Comparison of ENCODE assay signal across 20 mouse cellular contexts in the genomic region with DNA sequence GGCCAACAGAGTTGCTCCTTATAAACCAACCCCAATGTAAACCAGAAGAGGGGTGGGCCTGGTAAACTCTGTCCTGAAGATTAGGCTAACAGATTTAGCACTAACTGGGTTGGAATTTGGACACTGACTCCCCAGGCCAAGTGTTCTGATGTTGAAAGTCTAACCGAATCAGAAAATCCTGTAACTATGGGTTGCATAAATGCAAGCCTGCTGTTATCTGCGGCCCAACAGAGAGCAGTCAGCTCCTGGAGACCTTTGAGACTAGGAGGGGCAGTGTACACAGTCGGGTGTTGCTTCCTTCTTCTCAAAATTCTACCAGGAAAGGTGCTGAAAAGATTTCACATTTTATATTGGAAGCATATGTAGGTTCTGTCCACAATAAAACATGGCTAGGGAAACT. TPM values are rescaled to one million over a fixed set of nuclear protein-coding genes. Genes with fewer than 3 reads are reported as not detected.
DNase-seq lines count a peak whose midpoint lies in the region; ATAC-seq lines count a peak whose summit lies in the region.
"Had no signal": no experiment of that assay in that cellular context is flagged by ENCODE, and none has a peak within 500 bp of the region (broad histone marks: within the 10 kb centered on the region; RNA-seq: fewer than 3 reads in every experiment).

No protein-coding gene starts in this region.

- DNase-seq in lung, postnatal 4 days, result no peak
- no peak for DNase-seq in c-Kit-positive CD71-positive TER-119-positive erythroid progenitor cells, embryonic 14.5 days (ENCODE audit: low spot score)
- DNase-seq in midbrain, embryonic 14.5 days, result no peak
- DNase-seq in spleen, postnatal 14 days (ENCODE audit: low spot score in 2 of 2), result no peak
- DNase-seq: adrenal gland, postnatal 10 days; cerebellum, adult 2 months; lung, adult 18-20 months; thymus, postnatal 4 days had no signal

- H3K9me3 ChIP-seq in lung, embryonic 15.5 days, result no peaks in the 10 kb centered on the region
- no peaks in the 10 kb centered on the region for H3K9me3 ChIP-seq in kidney, embryonic 14.5 days (ENCODE audit: control insufficient read depth, low read length)
- no peaks in the 10 kb centered on the region for H3K9me3 ChIP-seq in liver, embryonic 15.5 days (replicated peaks)
- H3K9me3 ChIP-seq in midbrain, embryonic 14.5 days (ENCODE audit: control insufficient read depth, low read length), result no peaks in the 10 kb centered on the region
- H3K9me3 ChIP-seq: embryonic facial prominence, embryonic 12.5 days; G1E; heart, embryonic 15.5 days; hindbrain, embryonic 10.5 days; megakaryocyte, embryonic 14.5 days; neural tube, embryonic 12.5 days had no signal

- H3K4me1 ChIP-seq in lung, embryonic 15.5 days, result peaks cover 15% of the 10 kb centered on the region
- peaks cover 3% of the 10 kb centered on the region; the same call in 1 of the 2 replicates for H3K4me1 ChIP-seq in kidney, embryonic 14.5 days (ENCODE audit: control insufficient read depth, insufficient read depth, low read length)
- no peaks in the 10 kb centered on the region for H3K4me1 ChIP-seq in liver, embryonic 15.5 days (replicated peaks)
- H3K4me1 ChIP-seq in midbrain, embryonic 14.5 days (ENCODE audit: control insufficient read depth, insufficient read depth, low read length), result no peaks in the 10 kb centered on the region
- H3K4me1 ChIP-seq: embryonic facial prominence, embryonic 12.5 days; heart, embryonic 15.5 days; hindbrain, embryonic 10.5 days; neural tube, embryonic 12.5 days had no signal

- H3K27ac ChIP-seq in lung, embryonic 15.5 days, result peak overlapping the region; percentile 20; the same call in 1 of the 2 replicates
- peak overlapping the region; percentile 31 for H3K27ac ChIP-seq in kidney, embryonic 14.5 days (ENCODE audit: low read depth, low read length)
- H3K27ac ChIP-seq in liver, embryonic 15.5 days (replicated peaks), result no peak overlapping the region
- H3K27ac ChIP-seq in midbrain, embryonic 14.5 days (replicated peaks; ENCODE audit: low read depth, low read length), result no peak overlapping the region
- H3K27ac ChIP-seq: embryonic facial prominence, embryonic 12.5 days; heart, embryonic 15.5 days; hindbrain, embryonic 10.5 days; neural tube, embryonic 12.5 days had no signal

- no peak overlapping the region for H3K4me2 ChIP-seq in lung, embryonic 15.5 days
- no peak overlapping the region for H3K4me2 ChIP-seq in kidney, embryonic 14.5 days (replicated peaks; ENCODE audit: low read depth, low read length)
- no peak overlapping the region for H3K4me2 ChIP-seq in liver, embryonic 15.5 days
- no peak overlapping the region for H3K4me2 ChIP-seq in midbrain, embryonic 14.5 days (ENCODE audit: low read length)
- H3K4me2 ChIP-seq: embryonic facial prominence, embryonic 12.5 days; heart, embryonic 15.5 days; neural tube, embryonic 12.5 days had no signal

- no peaks in the 10 kb centered on the region for H3K27me3 ChIP-seq in lung, embryonic 15.5 days
- no peaks in the 10 kb centered on the region for H3K27me3 ChIP-seq in kidney, embryonic 14.5 days (ENCODE audit: control insufficient read depth, insufficient read depth, low read length)
- H3K27me3 ChIP-seq in liver, embryonic 15.5 days, result no peaks in the 10 kb centered on the region
- H3K27me3 ChIP-seq in midbrain, embryonic 14.5 days (ENCODE audit: control insufficient read depth, insufficient read depth, low read length), result no peaks in the 10 kb centered on the region
- H3K27me3 ChIP-seq: embryonic facial prominence, embryonic 12.5 days; heart, embryonic 15.5 days; megakaryocyte, embryonic 14.5 days; neural tube, embryonic 12.5 days had no signal

- H3K36me3 ChIP-seq in lung, embryonic 15.5 days, result no peaks in the 10 kb centered on the region
- no peaks in the 10 kb centered on the region for H3K36me3 ChIP-seq in kidney, embryonic 14.5 days (ENCODE audit: control insufficient read depth, insufficient read depth, low read length)
- no peaks in the 10 kb centered on the region for H3K36me3 ChIP-seq in liver, embryonic 15.5 days (replicated peaks)
- no peaks in the 10 kb centered on the region for H3K36me3 ChIP-seq in midbrain, embryonic 14.5 days (ENCODE audit: control insufficient read depth, insufficient read depth, low read length)
- H3K36me3 ChIP-seq: embryonic facial prominence, embryonic 12.5 days; G1E; heart, embryonic 15.5 days; hindbrain, embryonic 10.5 days; neural tube, embryonic 12.5 days had no signal

- WGBS in lung, embryonic 15.5 days, result 57% methylated on average over 3 of the region's 3 CpGs
- WGBS in kidney, embryonic 14.5 days, result 86% methylated on average over 3 of the region's 3 CpGs
- 42% methylated on average over 3 of the region's 3 CpGs for WGBS in liver, embryonic 15.5 days (ENCODE audit: insufficient replicate concordance)
- WGBS in midbrain, embryonic 14.5 days, result 87% methylated on average over 3 of the region's 3 CpGs

- no peak overlapping the region for H3K4me3 ChIP-seq in lung, embryonic 15.5 days
- H3K4me3 ChIP-seq in kidney, embryonic 14.5 days (ENCODE audit: low read length), result no peak overlapping the region
- no peak overlapping the region for H3K4me3 ChIP-seq in liver, embryonic 15.5 days (replicated peaks)
- no peak overlapping the region for H3K4me3 ChIP-seq in midbrain, embryonic 14.5 days (replicated peaks; ENCODE audit: low read depth, low read length)
- H3K4me3 ChIP-seq: embryonic facial prominence, embryonic 12.5 days; heart, embryonic 15.5 days; hindbrain, embryonic 10.5 days; megakaryocyte, embryonic 14.5 days; neural tube, embryonic 12.5 days had no signal

- H3K9ac ChIP-seq in lung, embryonic 15.5 days, result no peak overlapping the region
- no peak overlapping the region for H3K9ac ChIP-seq in kidney, embryonic 14.5 days (ENCODE audit: low read depth, low read length)
- H3K9ac ChIP-seq in liver, embryonic 15.5 days, result no peak overlapping the region
- no peak overlapping the region for H3K9ac ChIP-seq in midbrain, embryonic 14.5 days (replicated peaks; ENCODE audit: low read length)
- H3K9ac ChIP-seq: embryonic facial prominence, embryonic 12.5 days; heart, embryonic 15.5 days; neural tube, embryonic 12.5 days had no signal

- ATAC-seq in lung, embryonic 15.5 days (ENCODE audit: borderline replicate concordance, extremely low read depth, low FRiP score, low TSS enrichment), result no peak
- no peak for ATAC-seq in kidney, embryonic 14.5 days (ENCODE audit: low FRiP score, low TSS enrichment)
- ATAC-seq in liver, embryonic 15.5 days (ENCODE audit: insufficient read depth), result peak; percentile 70
- ATAC-seq in midbrain, embryonic 14.5 days (ENCODE audit: low FRiP score, low TSS enrichment), result no peak
- ATAC-seq: inflammation-experienced regulatory T-cells, adult 6 months had no signal

RNA-seq across cellular contexts. Expression of gene 9130230L23Rik, which starts 39.8 kb away (rescaled TPM):
- polyA plus RNA-seq in lung, embryonic 15.5 days (2015; fragmentation: Nextera tagmentation; extraction: Ambion mirVana), result 1.0 and 1.5 TPM in 2 replicates
- 0.38 and 0.40 TPM in 2 replicates for polyA plus RNA-seq in kidney, embryonic 14.5 days (2014; fragmentation: Nextera tagmentation; extraction: Ambion mirVana)
- 0.12 TPM in 1 of 2 replicates, not detected in the other for polyA plus RNA-seq in liver, embryonic 15.5 days (2015; fragmentation: Nextera tagmentation; extraction: Ambion mirVana)
- not detected in 2 replicates for polyA plus RNA-seq in midbrain, embryonic 14.5 days (2014; fragmentation: Nextera tagmentation; extraction: Ambion mirVana)
- polyA plus RNA-seq: cerebellum, adult 2 months; embryonic facial prominence, embryonic 12.5 days; frontal cortex, adult 2 months; G1E; midbrain, postnatal 0 days had no signal

Comparison
In these comparisons a context has a peak if more than half of its experiments do, and no peak if none do; other contexts are left out.
1. H3K27ac ChIP-seq: peak in lung, embryonic 15.5 days (single experiment) and kidney, embryonic 14.5 days (single experiment); none in liver, embryonic 15.5 days (single experiment) and midbrain, embryonic 14.5 days (single experiment).